Mouse (Mus musculus) testis, postnatal 14 days (tissue): ENCODE measurements around the gene Stt3a.

Experiments used
- DNase-seq: peaks from one replicate; pipeline ENCODE4 v3.0.0; 2021; ENCODE audit warnings: low spot score

Gene Stt3a

GRCm38 (mm10) chr9:36767203-36768143 is at the start of gene Stt3a:
TSS of gene Stt3a (minus strand) at chr9:36767679.
- DNase-seq = peak; percentile 99

- DNase-seq = no peak
These were observed 47.0 kb upstream of the Stt3a start for GRCm38 (mm10) chr9:36814486-36814885.

GRCm38 (mm10) chr9:36808126-36808785 is 40.8 kb upstream of the Stt3a start:
- no peak for DNase-seq

- DNase-seq = no peak
These were observed 37.9 kb upstream of the Stt3a start for GRCm38 (mm10) chr9:36805256-36805975.

GRCm38 (mm10) chr9:36803926-36804325 is 36.4 kb upstream of the Stt3a start:
- no peak for DNase-seq

GRCm38 (mm10) chr9:36803386-36803785 is 35.9 kb upstream of the Stt3a start:
- DNase-seq = no peak

- DNase-seq = no peak
These were observed 35.5 kb upstream of the Stt3a start for GRCm38 (mm10) chr9:36802951-36803350.

GRCm38 (mm10) chr9:36801961-36802360 is 34.5 kb upstream of the Stt3a start:
- no peak for DNase-seq

- DNase-seq = peak; percentile 92
These were observed 29.5 kb upstream of the Stt3a start, which contains the start of gene Ei24 for GRCm38 (mm10) chr9:36796781-36797555. TSS of gene Ei24 (minus strand) at chr9:36797393.

GRCm38 (mm10) chr9:36796224-36796623 is 28.7 kb upstream of the Stt3a start:
- no peak for DNase-seq

- DNase-seq = no peak
These were observed 28.1 kb upstream of the Stt3a start for GRCm38 (mm10) chr9:36795556-36795955.

GRCm38 (mm10) chr9:36794487-36794886 is 27.0 kb upstream of the Stt3a start:
- no peak for DNase-seq

- no peak for DNase-seq
These were observed 24.7 kb upstream of the Stt3a start for GRCm38 (mm10) chr9:36792191-36792590.

GRCm38 (mm10) chr9:36783921-36784320 is 16.4 kb upstream of the Stt3a start:
- DNase-seq = no peak

GRCm38 (mm10) chr9:36769048-36769413 is 1.6 kb upstream of the Stt3a start:
- DNase-seq = no peak

- DNase-seq = peak; percentile 60
These were observed 923 bp upstream of the Stt3a start for GRCm38 (mm10) chr9:36768156-36769047.

- no peak for DNase-seq
These were observed 3.1 kb downstream of the Stt3a start for GRCm38 (mm10) chr9:36764378-36764777.

- DNase-seq = no peak
These were observed 40.3 kb downstream of the Stt3a start, which contains the start of gene Chek1 for GRCm38 (mm10) chr9:36727034-36727755. TSS of gene Chek1 (minus strand) at chr9:36727065.

GRCm38 (mm10) chr9:36726131-36727033 is 41.1 kb downstream of the Stt3a start:
- DNase-seq = peak; percentile 91
